Mouse (Mus musculus): ENCODE results near the gene Golga2. TPM values are rescaled to one million over a fixed set of nuclear protein-coding genes. Genes with fewer than 3 reads are reported as not detected.

The Golga2 gene
- polyA plus RNA-seq, 2 experiments: 7.6 to 13.0 TPM

- no peak overlapping the region for H3K4me3 ChIP-seq (ENCODE audit: insufficient read depth in 1 of 2, low read depth in 2 of 2, low read length in 2 of 2)
- H3K36me3 ChIP-seq (replicated peaks; ENCODE audit: control insufficient read depth, insufficient read depth, low read depth): no peaks in the 10 kb centered on the region
- H3K9me3 ChIP-seq (ENCODE audit: control insufficient read depth, low read length): no peaks in the 10 kb centered on the region
- TF ChIP-seq EP300 (IDR thresholded peaks at IDR 0.05; ENCODE audit: low read depth) (no peak), CTCF (IDR thresholded peaks at IDR 0.05; ENCODE audit: low read depth) (no peak)
- ATAC-seq (ENCODE audit: insufficient read depth) (no peak), DNase-seq (ENCODE audit: low read depth in 3 of 3, low spot score in 3 of 3) (no peak)
- H3K4me2 ChIP-seq (ENCODE audit: low read depth): no peak overlapping the region
- H3K27me3 ChIP-seq (ENCODE audit: control insufficient read depth, insufficient read depth, low read length): no peaks in the 10 kb centered on the region; the same call in 1 of the 2 replicates
- H3K9ac ChIP-seq (replicated peaks): no peak overlapping the region
- H3K27ac ChIP-seq: no peak overlapping the region
- WGBS (ENCODE audit: insufficient replicate concordance): 35% methylated on average over 15 of the region's 15 CpGs
- no peaks in the 10 kb centered on the region for H3K4me1 ChIP-seq (replicated peaks; ENCODE audit: control insufficient read depth in 2 of 2, insufficient read depth in 2 of 2, low read length in 1 of 2)
Observed at GRCm38 (mm10) chr2:32335888-32336287, 48.7 kb downstream of the Golga2 start.

GRCm38 (mm10) chr2:32339912-32340642 lies 52.9 kb downstream of the Golga2 start:
- WGBS (ENCODE audit: insufficient replicate concordance): 28% methylated on average over 26 of the region's 26 CpGs
- no peaks in the 10 kb centered on the region for H3K9me3 ChIP-seq (ENCODE audit: control insufficient read depth, low read length)
- H3K4me2 ChIP-seq (ENCODE audit: low read depth): no peak overlapping the region
- ATAC-seq (ENCODE audit: insufficient read depth): no peak
- H3K9ac ChIP-seq (replicated peaks): no peak overlapping the region
- no peaks in the 10 kb centered on the region for H3K4me1 ChIP-seq (replicated peaks; ENCODE audit: control insufficient read depth in 2 of 2, insufficient read depth in 2 of 2, low read length in 1 of 2)
- no peak for DNase-seq (ENCODE audit: low read depth in 3 of 3, low spot score in 3 of 3)
- H3K4me3 ChIP-seq (ENCODE audit: insufficient read depth in 1 of 2, low read depth in 2 of 2, low read length in 2 of 2): no peak overlapping the region
- H3K27ac ChIP-seq: no peak overlapping the region
- H3K36me3 ChIP-seq (replicated peaks; ENCODE audit: control insufficient read depth, insufficient read depth, low read depth): no peaks in the 10 kb centered on the region
- H3K27me3 ChIP-seq (ENCODE audit: control insufficient read depth, insufficient read depth, low read length): no peaks in the 10 kb centered on the region; the same call in 1 of the 2 replicates
- TF ChIP-seq EP300 (IDR thresholded peaks at IDR 0.05; ENCODE audit: low read depth): no peak

GRCm38 (mm10) chr2:32340836-32341633 lies 53.9 kb downstream of the Golga2 start:
- DNase-seq (ENCODE audit: low read depth in 3 of 3, low spot score in 3 of 3) (no peak), ATAC-seq (ENCODE audit: insufficient read depth) (no peak)
- no peak overlapping the region for H3K4me3 ChIP-seq (ENCODE audit: insufficient read depth in 1 of 2, low read depth in 2 of 2, low read length in 2 of 2)
- H3K9ac ChIP-seq (replicated peaks): no peak overlapping the region
- no peak for TF ChIP-seq CTCF (IDR thresholded peaks at IDR 0.05; ENCODE audit: low read depth)
- no peak for TF ChIP-seq EP300 (IDR thresholded peaks at IDR 0.05; ENCODE audit: low read depth)
- no peaks in the 10 kb centered on the region for H3K9me3 ChIP-seq (ENCODE audit: control insufficient read depth, low read length)
- 63% methylated on average over 13 of the region's 13 CpGs for WGBS (ENCODE audit: insufficient replicate concordance)
- H3K27me3 ChIP-seq (ENCODE audit: control insufficient read depth, insufficient read depth, low read length): no peaks in the 10 kb centered on the region; the same call in 1 of the 2 replicates
- H3K36me3 ChIP-seq (replicated peaks; ENCODE audit: control insufficient read depth, insufficient read depth, low read depth): no peaks in the 10 kb centered on the region
- no peaks in the 10 kb centered on the region for H3K4me1 ChIP-seq (replicated peaks; ENCODE audit: control insufficient read depth in 2 of 2, insufficient read depth in 2 of 2, low read length in 1 of 2)
- no peak overlapping the region for H3K27ac ChIP-seq
- no peak overlapping the region for H3K4me2 ChIP-seq (ENCODE audit: low read depth)

- Histone ChIP-seq H3K4me1 (replicated peaks; ENCODE audit: control insufficient read depth in 2 of 2, insufficient read depth in 2 of 2, low read length in 1 of 2) (no peaks in the 10 kb centered on the region), H3K4me3 (ENCODE audit: insufficient read depth in 1 of 2, low read depth in 2 of 2, low read length in 2 of 2) (no peak overlapping the region), H3K4me2 (ENCODE audit: low read depth) (no peak overlapping the region), H3K27ac (no peak overlapping the region), H3K9me3 (ENCODE audit: control insufficient read depth, low read length) (no peaks in the 10 kb centered on the region), H3K36me3 (replicated peaks; ENCODE audit: control insufficient read depth, insufficient read depth, low read depth) (no peaks in the 10 kb centered on the region), H3K9ac (replicated peaks) (no peak overlapping the region), H3K27me3 (ENCODE audit: control insufficient read depth, insufficient read depth, low read length) (no peaks in the 10 kb centered on the region; the same call in 1 of the 2 replicates)
- WGBS (ENCODE audit: insufficient replicate concordance): 54% methylated on average over 4 of the region's 4 CpGs
- TF ChIP-seq EP300 (IDR thresholded peaks at IDR 0.05; ENCODE audit: low read depth): no peak
- no peak for TF ChIP-seq CTCF (IDR thresholded peaks at IDR 0.05; ENCODE audit: low read depth)
- DNase-seq (ENCODE audit: low read depth in 3 of 3, low spot score in 3 of 3) (no peak), ATAC-seq (ENCODE audit: insufficient read depth) (no peak)
Observed at GRCm38 (mm10) chr2:32341634-32341939, 54.4 kb downstream of the Golga2 start.

- H3K4me3 ChIP-seq (ENCODE audit: insufficient read depth in 1 of 2, low read depth in 2 of 2, low read length in 2 of 2): no peak overlapping the region
- 57% methylated on average over 4 of the region's 4 CpGs for WGBS (ENCODE audit: insufficient replicate concordance)
- TF ChIP-seq EP300 (IDR thresholded peaks at IDR 0.05; ENCODE audit: low read depth) (no peak), CTCF (IDR thresholded peaks at IDR 0.05; ENCODE audit: low read depth) (no peak)
- H3K36me3 ChIP-seq (replicated peaks; ENCODE audit: control insufficient read depth, insufficient read depth, low read depth): no peaks in the 10 kb centered on the region
- no peak overlapping the region for H3K9ac ChIP-seq (replicated peaks)
- no peaks in the 10 kb centered on the region for H3K4me1 ChIP-seq (replicated peaks; ENCODE audit: control insufficient read depth in 2 of 2, insufficient read depth in 2 of 2, low read length in 1 of 2)
- no peak overlapping the region for H3K27ac ChIP-seq
- H3K9me3 ChIP-seq (ENCODE audit: control insufficient read depth, low read length): no peaks in the 10 kb centered on the region
- ATAC-seq (ENCODE audit: insufficient read depth) (no peak), DNase-seq (ENCODE audit: low read depth in 3 of 3, low spot score in 3 of 3) (no peak)
- no peak overlapping the region for H3K4me2 ChIP-seq (ENCODE audit: low read depth)
- no peaks in the 10 kb centered on the region for H3K27me3 ChIP-seq (ENCODE audit: control insufficient read depth, insufficient read depth, low read length)
Observed at GRCm38 (mm10) chr2:32342039-32342438, 54.9 kb downstream of the Golga2 start.

Measured in liver, embryonic 14.5 days (tissue).